In genomic region chr9:10324697-10325368, GRCm38 (mm10) we compare ENCODE assay signal across 9 mouse cellular contexts.
DNase-seq lines count a peak whose midpoint lies in the region; ATAC-seq and TF ChIP-seq lines count a peak whose summit lies in the region.
"Had no signal": no experiment of that assay in that cellular context is flagged by ENCODE, and none has a peak within 500 bp of the region (broad histone marks: within the 10 kb centered on the region; RNA-seq: fewer than 3 reads in every experiment).

No protein-coding gene starts in this region.

- H3K27me3 ChIP-seq in forebrain, postnatal 0 days (ENCODE audit: insufficient read depth, low read length): no peaks in the 10 kb centered on the region
- no peaks in the 10 kb centered on the region for H3K27me3 ChIP-seq in liver, embryonic 14.5 days (ENCODE audit: control insufficient read depth, insufficient read depth, low read length)
- H3K27me3 ChIP-seq: megakaryocyte, embryonic 14.5 days had no signal

- H3K9ac ChIP-seq in forebrain, postnatal 0 days: no peak overlapping the region
- H3K9ac ChIP-seq in liver, embryonic 14.5 days (replicated peaks): no peak overlapping the region

- DNase-seq in adrenal gland, adult (ENCODE audit: inconsistent age in 2 of 2, low spot score in 1 of 2): peak; percentile 14 to 64
- DNase-seq in adrenal gland, adult 8-10 months: no peak
- peak; percentile 52 to 65 for DNase-seq in left cerebral cortex, adult 18-20 months (ENCODE audit: low spot score in 2 of 2)
- DNase-seq in left cerebral cortex, adult 8-10 months (ENCODE audit: low spot score in 2 of 2): no peak
- peak; percentile 60 for DNase-seq in adrenal gland, postnatal 10 days
- DNase-seq in forebrain, postnatal 0 days: peak; percentile 50
- DNase-seq in liver, embryonic 14.5 days (ENCODE audit: low read depth in 3 of 3, low spot score in 3 of 3): peak; percentile 1 to 7 (median 1)
- DNase-seq in yolk sac, embryonic 10.5 days (ENCODE audit: low spot score): peak; percentile 21

- H3K4me2 ChIP-seq in forebrain, postnatal 0 days (ENCODE audit: low read depth): no peak overlapping the region
- no peak overlapping the region for H3K4me2 ChIP-seq in liver, embryonic 14.5 days (ENCODE audit: low read depth)

- H3K27ac ChIP-seq in forebrain, postnatal 0 days (ENCODE audit: low read depth, low read length): no peak overlapping the region
- H3K27ac ChIP-seq in liver, embryonic 14.5 days: no peak overlapping the region

- no peak overlapping the region for H3K4me3 ChIP-seq in forebrain, postnatal 0 days (ENCODE audit: low read depth, low read length)
- no peak overlapping the region for H3K4me3 ChIP-seq in liver, embryonic 14.5 days (ENCODE audit: insufficient read depth in 1 of 2, low read depth in 2 of 2, low read length in 2 of 2)
- H3K4me3 ChIP-seq: megakaryocyte, embryonic 14.5 days had no signal

- H3K36me3 ChIP-seq in forebrain, postnatal 0 days (ENCODE audit: insufficient read depth): no peaks in the 10 kb centered on the region
- H3K36me3 ChIP-seq in liver, embryonic 14.5 days (replicated peaks; ENCODE audit: control insufficient read depth, insufficient read depth, low read depth): no peaks in the 10 kb centered on the region

- TF ChIP-seq CTCF in forebrain, postnatal 0 days (IDR thresholded peaks at IDR 0.05; ENCODE audit: low read depth): peak; percentile 64
- peak; percentile 61 for TF ChIP-seq CTCF in liver, embryonic 14.5 days (IDR thresholded peaks at IDR 0.05; ENCODE audit: low read depth)

- no peaks in the 10 kb centered on the region for H3K9me3 ChIP-seq in forebrain, postnatal 0 days (ENCODE audit: low read length)
- no peaks in the 10 kb centered on the region for H3K9me3 ChIP-seq in liver, embryonic 14.5 days (ENCODE audit: control insufficient read depth, low read length)
- H3K9me3 ChIP-seq: megakaryocyte, embryonic 14.5 days had no signal

- no peak for TF ChIP-seq EP300 in liver, embryonic 14.5 days (IDR thresholded peaks at IDR 0.05; ENCODE audit: low read depth)

- no peaks in the 10 kb centered on the region for H3K4me1 ChIP-seq in forebrain, postnatal 0 days (ENCODE audit: insufficient read depth)
- no peaks in the 10 kb centered on the region for H3K4me1 ChIP-seq in liver, embryonic 14.5 days (replicated peaks; ENCODE audit: control insufficient read depth in 2 of 2, insufficient read depth in 2 of 2, low read length in 1 of 2)
- H3K4me1 ChIP-seq: megakaryocyte, embryonic 14.5 days had no signal

- ATAC-seq in forebrain, postnatal 0 days: no peak
- no peak for ATAC-seq in liver, embryonic 14.5 days (ENCODE audit: insufficient read depth)

- WGBS in forebrain, postnatal 0 days: 48% methylated on average over 7 of the region's 7 CpGs
- 33% methylated on average over 7 of the region's 7 CpGs for WGBS in liver, embryonic 14.5 days (ENCODE audit: insufficient replicate concordance)

Comparison
In these comparisons a context has a peak if more than half of its experiments do, and no peak if none do; other contexts are left out.
1. DNase-seq: peak in adrenal gland, adult (2 of 2), left cerebral cortex, adult 18-20 months (2 of 2), adrenal gland, postnatal 10 days (single experiment), forebrain, postnatal 0 days (single experiment), liver, embryonic 14.5 days (3 of 3) and yolk sac, embryonic 10.5 days (single experiment); none in adrenal gland, adult 8-10 months (single experiment) and left cerebral cortex, adult 8-10 months (0 of 2).